Mouse (Mus musculus) megakaryocyte, embryonic 14.5 days (primary cell): ENCODE measurements around the gene Cx3cr1. TPM values are rescaled to one million over a fixed set of nuclear protein-coding genes. Genes with fewer than 3 reads are reported as not detected.

ENCODE experiments used
- H3K27me3 ChIP-seq: replicated peaks from 2 replicates; pipeline ENCODE3; 2012; ENCODE audit warnings: inconsistent platforms
- H3K36me3 ChIP-seq: replicated peaks from 2 replicates; pipeline ENCODE3; 2012; ENCODE audit warnings: low read length, inconsistent platforms, mixed read lengths
- H3K4me1 ChIP-seq: 2 replicates; pipeline ENCODE4 v1.6.1; 2012; ENCODE audit warnings: inconsistent platforms
- H3K4me3 ChIP-seq: replicated peaks from 2 replicates; pipeline ENCODE3; 2012; ENCODE audit warnings: moderate library complexity, mild to moderate bottlenecking, inconsistent platforms
- H3K9me3 ChIP-seq: 2 replicates; pipeline ENCODE4 v1.6.1; 2012; ENCODE audit warnings: inconsistent platforms
- FLI1 ChIP-seq: IDR thresholded peaks from 2 replicates; pipeline ENCODE4 v1.6.1; 2012; ENCODE audit warnings: low read length, inconsistent platforms, mixed read lengths
- GATA1 ChIP-seq: IDR thresholded peaks from 3 replicates; pipeline ENCODE4 v1.6.1; 2012; ENCODE audit warnings: mixed read lengths, low read length, inconsistent platforms, borderline replicate concordance
- polyA plus RNA-seq: library from polyadenylated mRNA; stranded (reverse); fragments of >175 nt; gene quantifications from 2 replicates; pipeline ENCODE4 v1.2.3, GENCODE M21; 2012; ENCODE audit warnings: low replicate concordance; ENCODE audit not compliant: insufficient read depth

Cx3cr1 gene
- polyA plus RNA-seq, 1 experiment: 0.73 TPM

- TF ChIP-seq GATA1 (no peak), FLI1 (no peak)
- Histone ChIP-seq H3K36me3 (peaks cover 75% of the 10 kb centered on the region), H3K4me1 (peaks cover 53% of the 10 kb centered on the region), H3K9me3 (no peaks in the 10 kb centered on the region), H3K27me3 (no peaks in the 10 kb centered on the region), H3K4me3 (no peak overlapping the region)
These were observed 97.1 kb downstream of the Cx3cr1 start for GRCm38 (mm10) chr9:119972582-119972981.

- H3K36me3 ChIP-seq: peaks cover 75% of the 10 kb centered on the region
- H3K4me1 ChIP-seq: peaks cover 51% of the 10 kb centered on the region
- H3K9me3 ChIP-seq: no peaks in the 10 kb centered on the region
- H3K27me3 ChIP-seq: peaks cover under 1% of the 10 kb centered on the region
- no peak overlapping the region for H3K4me3 ChIP-seq
- TF ChIP-seq GATA1: no peak
- TF ChIP-seq FLI1: no peak
These were observed 97.5 kb downstream of the Cx3cr1 start for GRCm38 (mm10) chr9:119972166-119972565.

- TF ChIP-seq FLI1: no peak
- no peak for TF ChIP-seq GATA1
- Histone ChIP-seq H3K9me3 (no peaks in the 10 kb centered on the region), H3K27me3 (peaks cover 2% of the 10 kb centered on the region), H3K36me3 (peaks cover 72% of the 10 kb centered on the region), H3K4me3 (no peak overlapping the region), H3K4me1 (peaks cover 44% of the 10 kb centered on the region)
These were observed 98.7 kb downstream of the Cx3cr1 start for GRCm38 (mm10) chr9:119970763-119971656.

DNA sequence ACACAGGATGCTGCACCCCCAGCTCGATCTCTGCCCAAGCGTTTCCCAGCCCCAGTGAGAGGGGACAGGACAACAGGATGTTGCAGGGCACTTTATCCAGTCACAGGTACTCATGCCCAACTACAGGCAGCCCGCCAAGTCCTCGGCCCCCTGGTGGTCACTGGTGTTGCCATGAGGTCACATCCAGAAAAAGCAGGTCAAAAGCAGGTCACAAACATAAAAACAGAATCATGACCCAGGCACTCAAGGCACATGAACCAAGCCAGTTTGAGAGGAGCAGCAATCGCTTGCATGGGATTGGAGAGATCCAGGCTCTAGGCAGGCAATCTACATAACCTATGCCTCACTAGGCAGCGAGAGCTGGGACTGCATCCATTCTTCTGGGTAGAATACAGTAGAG lies 99.5 kb downstream of the Cx3cr1 start:
- Histone ChIP-seq H3K36me3 (peaks cover 70% of the 10 kb centered on the region), H3K4me3 (no peak overlapping the region), H3K9me3 (no peaks in the 10 kb centered on the region), H3K27me3 (peaks cover 2% of the 10 kb centered on the region), H3K4me1 (peaks cover 50% of the 10 kb centered on the region)
- TF ChIP-seq FLI1 (no peak), GATA1 (no peak)

- Histone ChIP-seq H3K9me3 (no peaks in the 10 kb centered on the region), H3K27me3 (peaks cover 2% of the 10 kb centered on the region), H3K4me1 (peaks cover 50% of the 10 kb centered on the region), H3K4me3 (no peak overlapping the region), H3K36me3 (peaks cover 66% of the 10 kb centered on the region)
- TF ChIP-seq FLI1 (no peak), GATA1 (no peak)
These were observed 99.9 kb downstream of the Cx3cr1 start for GRCm38 (mm10) chr9:119969811-119970210.

DNA sequence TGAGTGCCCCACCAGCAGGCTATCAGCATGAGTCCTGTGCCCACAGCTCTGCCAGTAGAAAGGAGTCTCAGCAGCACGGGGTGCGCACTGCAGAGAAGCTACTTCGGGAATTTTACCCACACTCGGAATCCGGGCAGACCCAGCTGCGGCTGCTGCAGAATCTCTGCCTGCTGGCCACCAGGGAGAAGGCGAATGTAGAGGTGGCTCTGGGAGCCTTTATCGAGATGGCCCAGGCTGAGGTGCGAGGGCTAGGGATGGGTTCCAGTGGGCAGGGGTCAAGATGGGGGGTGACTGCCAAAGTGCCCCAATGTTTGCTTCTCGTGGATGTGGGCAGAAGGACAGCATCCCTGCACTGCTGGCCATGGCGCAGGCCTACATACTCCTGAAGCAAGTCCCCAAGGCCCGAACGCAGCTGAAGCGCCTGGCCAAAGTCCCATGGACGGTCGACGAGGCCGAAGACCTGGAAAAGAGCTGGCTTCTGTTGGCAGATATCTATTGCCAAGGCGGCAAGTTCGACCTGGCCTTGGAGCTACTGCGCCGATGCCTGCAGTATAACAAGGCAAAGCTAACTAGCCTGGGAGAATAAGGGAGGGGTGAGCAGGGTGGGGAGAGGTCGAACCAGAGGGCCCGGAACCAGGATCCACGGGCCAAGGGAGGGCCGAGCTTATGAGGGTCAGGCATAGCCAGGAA lies 103.3 kb downstream of the Cx3cr1 start:
- Histone ChIP-seq H3K4me3 (no peak overlapping the region), H3K27me3 (peaks cover 7% of the 10 kb centered on the region), H3K36me3 (peaks cover 31% of the 10 kb centered on the region), H3K9me3 (no peaks in the 10 kb centered on the region), H3K4me1 (peaks cover 67% of the 10 kb centered on the region)
- no peak for TF ChIP-seq GATA1
- no peak for TF ChIP-seq FLI1

GRCm38 (mm10) chr9:119965186-119965585 lies 104.5 kb downstream of the Cx3cr1 start:
- TF ChIP-seq GATA1 (no peak), FLI1 (no peak)
- Histone ChIP-seq H3K4me3 (no peak overlapping the region), H3K27me3 (peaks cover 15% of the 10 kb centered on the region), H3K36me3 (peaks cover 20% of the 10 kb centered on the region), H3K9me3 (no peaks in the 10 kb centered on the region), H3K4me1 (peaks cover 55% of the 10 kb centered on the region)

DNA sequence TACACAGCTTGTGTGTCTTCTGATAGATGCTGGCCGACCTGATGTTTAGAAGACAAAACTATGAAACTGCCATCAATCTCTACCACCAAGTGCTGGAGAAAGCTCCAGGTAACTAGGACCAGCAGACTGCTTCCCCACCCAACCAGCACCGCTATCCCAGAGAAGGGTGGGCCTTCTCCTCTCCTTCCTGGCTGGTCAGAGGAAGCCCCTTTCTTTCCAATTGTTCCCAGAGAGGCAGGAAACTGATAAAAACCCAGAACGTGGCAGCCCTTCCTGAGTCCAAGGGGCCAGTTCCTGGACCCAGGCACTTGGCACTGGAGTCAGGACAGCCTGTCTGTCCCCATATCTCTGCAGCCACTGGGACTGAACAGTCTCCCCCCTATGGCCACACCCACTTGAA lies 105.5 kb downstream of the Cx3cr1 start:
- H3K4me3 ChIP-seq: peak overlapping the region; percentile 30
- no peaks in the 10 kb centered on the region for H3K9me3 ChIP-seq
- TF ChIP-seq FLI1: no peak
- TF ChIP-seq GATA1: no peak
- peaks cover 53% of the 10 kb centered on the region for H3K4me1 ChIP-seq
- peaks cover 10% of the 10 kb centered on the region for H3K36me3 ChIP-seq
- peaks cover 15% of the 10 kb centered on the region for H3K27me3 ChIP-seq

DNA sequence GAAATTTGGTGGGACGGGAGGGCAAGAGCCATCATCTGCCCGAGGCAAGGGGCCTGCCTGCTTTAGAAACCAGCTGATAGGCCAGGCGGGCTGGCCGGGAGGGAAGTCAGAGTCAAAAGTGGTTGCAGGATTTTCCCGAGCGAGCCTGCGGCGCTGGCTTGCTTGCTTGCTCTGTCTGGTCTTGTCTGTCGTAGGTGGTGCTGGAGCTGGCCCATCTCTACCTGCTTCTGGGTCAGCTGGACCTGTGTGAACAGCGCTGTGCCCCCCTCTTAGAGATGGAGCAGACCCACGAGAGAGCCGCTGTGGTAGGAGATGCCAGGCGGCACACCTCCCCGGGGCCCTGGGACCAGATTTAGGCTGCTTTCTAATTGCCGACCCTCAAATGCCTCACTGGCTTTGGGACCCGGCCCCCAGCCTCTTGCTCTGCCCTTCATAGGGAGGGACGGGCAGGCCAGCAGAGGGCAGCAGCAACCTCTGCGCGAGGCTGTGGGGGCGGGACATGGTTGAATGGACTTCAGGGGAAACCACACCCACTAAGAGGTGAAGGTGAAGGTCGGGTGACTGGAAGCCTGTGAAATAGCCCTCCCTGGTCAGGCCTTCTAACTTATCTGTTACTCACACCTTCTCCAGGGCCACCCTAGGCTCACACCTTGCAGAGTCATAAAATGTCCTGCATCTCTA lies 106.6 kb downstream of the Cx3cr1 start:
- Histone ChIP-seq H3K9me3 (no peaks in the 10 kb centered on the region), H3K27me3 (peaks cover 15% of the 10 kb centered on the region), H3K36me3 (peaks cover 6% of the 10 kb centered on the region), H3K4me3 (peak overlapping the region; percentile 44), H3K4me1 (peaks cover 62% of the 10 kb centered on the region)
- TF ChIP-seq GATA1: no peak
- no peak for TF ChIP-seq FLI1
